Mouse (Mus musculus) MEL (cell line): ENCODE results near the gene Kcna5.

Experiments used
- CTCF ChIP-seq, 3 experiments: IDR thresholded peaks in 2 of 3; conservative IDR thresholded peaks in 1 of 3; 2 replicates each; pipeline ENCODE4 v1.5.1; 2011 to 2012; ENCODE audit warnings: low read length in 3 of 3, low read depth in 2 of 3, mild to moderate bottlenecking in 2 of 3, improper control_type of control experiment in 1 of 3, inconsistent platforms in 1 of 3, mixed read lengths in 1 of 3, moderate library complexity in 1 of 3; ENCODE audit not compliant: control insufficient read depth in 1 of 3, insufficient read depth in 1 of 3, poor library complexity in 1 of 3, severe bottlenecking in 1 of 3
- ELF1 ChIP-seq: IDR thresholded peaks from 2 replicates; pipeline ENCODE4 v1.6.1; 2014; ENCODE audit warnings: low read depth, mild to moderate bottlenecking, inconsistent platforms, low read length, improper control_type of control experiment, moderate library complexity
- GABPA ChIP-seq: IDR thresholded peaks from 2 replicates; pipeline ENCODE4 v1.6.1; 2012; ENCODE audit warnings: low read depth, mild to moderate bottlenecking, inconsistent platforms, low read length, improper control_type of control experiment, moderate library complexity
- GATA1 ChIP-seq: IDR thresholded peaks from 2 replicates; pipeline ENCODE4 v1.6.1; 2011; ENCODE audit warnings: low read depth, low read length, improper control_type of control experiment
- HCFC1 ChIP-seq: IDR thresholded peaks from 2 replicates; pipeline ENCODE4 v1.6.1; 2012; ENCODE audit warnings: low read depth, mild to moderate bottlenecking, inconsistent platforms, low read length, improper control_type of control experiment, moderate library complexity
- MXI1 ChIP-seq: IDR thresholded peaks from 2 replicates; pipeline ENCODE4 v1.6.1; 2011; ENCODE audit warnings: mild to moderate bottlenecking, low read depth, low read length, improper control_type of control experiment
- MYC ChIP-seq: IDR thresholded peaks from 2 replicates; pipeline ENCODE4 v1.6.1; 2011; ENCODE audit warnings: low read depth, mild to moderate bottlenecking, low read length, improper control_type of control experiment, moderate library complexity
- NELFE ChIP-seq: IDR thresholded peaks from 2 replicates; pipeline ENCODE4 v1.6.1; 2011; ENCODE audit warnings: low read depth, low read length, improper control_type of control experiment
- POLR2A ChIP-seq, 2 experiments: IDR thresholded peaks; 2 replicates each; pipeline ENCODE4 v1.6.1; 2011 to 2012; ENCODE audit warnings: low read length in 2 of 2, mild to moderate bottlenecking in 2 of 2, control low read depth in 1 of 2, improper control_type of control experiment in 1 of 2, low read depth in 1 of 2, moderate library complexity in 1 of 2; ENCODE audit not compliant: control insufficient read depth in 1 of 2, insufficient read depth in 1 of 2, poor library complexity in 1 of 2
- POLR2AphosphoS2 ChIP-seq: IDR thresholded peaks from 2 replicates; pipeline ENCODE4 v1.6.1; 2011; ENCODE audit warnings: low read length, improper control_type of control experiment
- TAL1 ChIP-seq: IDR thresholded peaks from 2 replicates; pipeline ENCODE4 v1.6.1; 2012; ENCODE audit warnings: mild to moderate bottlenecking, inconsistent platforms, low read length, moderate library complexity, mixed read lengths
- USF1 ChIP-seq: IDR thresholded peaks from 2 replicates; pipeline ENCODE4 v1.6.1; 2014; ENCODE audit warnings: low read depth, mild to moderate bottlenecking, inconsistent platforms, low read length, improper control_type of control experiment, moderate library complexity

- no peak for TF ChIP-seq MXI1
- TF ChIP-seq GATA1, result no peak
- no peak for TF ChIP-seq NELFE
- TF ChIP-seq USF1, result no peak
- no peak for TF ChIP-seq ELF1
- no peak for TF ChIP-seq TAL1
- TF ChIP-seq MYC, result no peak
- no peak for TF ChIP-seq GABPA
- TF ChIP-seq CTCF (IDR thresholded peaks at IDR 0.05 in 2 of 3, conservative IDR thresholded peaks at IDR 0.05 in 1 of 3; ENCODE audit: control insufficient read depth in 1 of 3, insufficient read depth in 1 of 3, low read depth in 2 of 3, low read length in 3 of 3, poor library complexity in 1 of 3, severe bottlenecking in 1 of 3), result no peak
- TF ChIP-seq POLR2A (IDR thresholded peaks at IDR 0.05; ENCODE audit: control insufficient read depth in 1 of 2, insufficient read depth in 1 of 2, low read depth in 1 of 2, low read length in 2 of 2, poor library complexity in 1 of 2), result no peak
- no peak for TF ChIP-seq POLR2AphosphoS2
- TF ChIP-seq HCFC1, result no peak
These were observed 51.8 kb downstream of the Kcna5 start for GRCm38 (mm10) chr6:126483264-126483867.
